Comparison of ENCODE assay signal across 26 mouse cellular contexts in genomic region chr14:10415068-10415467, GRCm38 (mm10).
"Had no signal": no experiment of that assay in that cellular context is flagged by ENCODE, and none has a peak within 500 bp of the region (broad histone marks: within the 10 kb centered on the region; RNA-seq: fewer than 3 reads in every experiment).

No protein-coding gene starts in this region.

- DNase-seq: gastrocnemius, postnatal 14 days; gastrocnemius, postnatal 36 days; heart, adult 11 months; heart, adult 2 months; heart, postnatal 14 days; heart, postnatal 36 days; kidney, adult 11 months; kidney, adult 2 months; kidney, adult 9 months; kidney, postnatal 14 days; kidney, postnatal 36 days; layer of hippocampus, adult 9-11 months; layer of hippocampus, postnatal 36 days; left cerebral cortex, postnatal 4 days had no signal

- H3K4me1 ChIP-seq: heart, embryonic 13.5 days; heart, embryonic 15.5 days; hindbrain, embryonic 13.5 days; hindbrain, embryonic 15.5 days; kidney, embryonic 15.5 days; limb, embryonic 13.5 days; limb, embryonic 15.5 days; liver, embryonic 12.5 days had no signal

- H3K9me3 ChIP-seq: heart, embryonic 13.5 days; heart, embryonic 15.5 days; hindbrain, embryonic 13.5 days; hindbrain, embryonic 15.5 days; kidney, embryonic 15.5 days; limb, embryonic 13.5 days; limb, embryonic 15.5 days; liver, embryonic 12.5 days had no signal

- H3K36me3 ChIP-seq: heart, embryonic 13.5 days; heart, embryonic 15.5 days; hindbrain, embryonic 13.5 days; hindbrain, embryonic 15.5 days; kidney, embryonic 15.5 days; limb, embryonic 13.5 days; limb, embryonic 15.5 days; liver, embryonic 12.5 days had no signal

- H3K4me3 ChIP-seq: heart, adult 2 months; heart, embryonic 13.5 days; heart, embryonic 15.5 days; hindbrain, embryonic 13.5 days; hindbrain, embryonic 15.5 days; kidney, embryonic 15.5 days; limb, embryonic 13.5 days; limb, embryonic 15.5 days; liver, embryonic 12.5 days had no signal

- H3K27ac ChIP-seq: heart, adult 2 months; heart, embryonic 13.5 days; heart, embryonic 15.5 days; hindbrain, embryonic 13.5 days; hindbrain, embryonic 15.5 days; hindbrain, postnatal 0 days; kidney, embryonic 15.5 days; kidney, postnatal 0 days; limb, embryonic 13.5 days; limb, embryonic 15.5 days; liver, embryonic 12.5 days had no signal

- H3K4me2 ChIP-seq: heart, embryonic 11.5 days; heart, embryonic 13.5 days; heart, embryonic 15.5 days; hindbrain, embryonic 13.5 days; hindbrain, embryonic 15.5 days; kidney, embryonic 15.5 days; limb, embryonic 13.5 days; limb, embryonic 15.5 days; liver, embryonic 12.5 days had no signal

- H3K9ac ChIP-seq: heart, embryonic 13.5 days; heart, embryonic 15.5 days; hindbrain, embryonic 13.5 days; hindbrain, embryonic 15.5 days; kidney, embryonic 15.5 days; limb, embryonic 13.5 days; limb, embryonic 15.5 days; liver, embryonic 12.5 days had no signal

- H3K27me3 ChIP-seq: heart, embryonic 13.5 days; heart, embryonic 15.5 days; hindbrain, embryonic 13.5 days; hindbrain, embryonic 15.5 days; kidney, embryonic 15.5 days; limb, embryonic 13.5 days; limb, embryonic 15.5 days; liver, embryonic 12.5 days had no signal

- ATAC-seq: hindbrain, postnatal 0 days; intestine, embryonic 16.5 days; liver, embryonic 12.5 days had no signal
